Mouse (Mus musculus) heart, embryonic 15.5 days (tissue): ENCODE measurements around the gene Pdk3. TPM values are rescaled to one million over a fixed set of nuclear protein-coding genes. Genes with fewer than 3 reads are reported as not detected.

Experiments
- polyA plus RNA-seq: library from polyadenylated mRNA; unstranded; fragments of >200 nt; fragmentation: Nextera tagmentation; extraction: Ambion mirVana; gene quantifications from 2 replicates; pipeline ENCODE4 v1.2.1, GENCODE M21; 2015

Gene Pdk3
- polyA plus RNA-seq, 1 experiment from 2014 or later, result 97.2 TPM

Other genes starting within 250 kb of the Pdk3 start
- 9.0 and 11.0 TPM in 2 replicates for gene Pola1, start 200.0 kb downstream of the Pdk3 start, polyA plus RNA-seq
- 0.69 and 1.1 TPM in 2 replicates for gene Pcyt1b, start 177.3 kb downstream of the Pdk3 start, polyA plus RNA-seq
- gene AU015836, start 136.5 kb upstream of the Pdk3 start, polyA plus RNA-seq, result not detected in 2 replicates